Mouse (Mus musculus): ENCODE measurements around the gene Cpe. TPM values are rescaled to one million over a fixed set of nuclear protein-coding genes. Genes with fewer than 3 reads are reported as not detected.

Cpe gene
- polyA plus RNA-seq, 1 experiment from 2014 or later: 49.1 TPM

- Histone ChIP-seq H3K4me3 (ENCODE audit: low read length) (no peak overlapping the region), H3K36me3 (ENCODE audit: control insufficient read depth, insufficient read depth, low read length) (no peaks in the 10 kb centered on the region), H3K4me2 (ENCODE audit: low read depth, low read length) (no peak overlapping the region), H3K27ac (ENCODE audit: low read length) (no peak overlapping the region), H3K4me1 (replicated peaks; ENCODE audit: control insufficient read depth, insufficient read depth, low read length) (no peaks in the 10 kb centered on the region), H3K27me3 (ENCODE audit: control insufficient read depth, insufficient read depth, low read depth, low read length) (no peaks in the 10 kb centered on the region), H3K9me3 (ENCODE audit: control insufficient read depth, low read length) (no peaks in the 10 kb centered on the region), H3K9ac (ENCODE audit: low read length) (no peak overlapping the region)
- no peak for ATAC-seq (ENCODE audit: low read depth)
- WGBS: 93% methylated on average over 5 of the region's 5 CpGs
Observed at GRCm38 (mm10) chr8:64646421-64646820, 46.4 kb downstream of the Cpe start.

GRCm38 (mm10) chr8:64644108-64645005 lies 48.5 kb downstream of the Cpe start:
- no peak for ATAC-seq (ENCODE audit: low read depth)
- H3K36me3 ChIP-seq (ENCODE audit: control insufficient read depth, insufficient read depth, low read length): no peaks in the 10 kb centered on the region
- H3K27ac ChIP-seq (ENCODE audit: low read length): no peak overlapping the region
- H3K9ac ChIP-seq (ENCODE audit: low read length): no peak overlapping the region
- no peaks in the 10 kb centered on the region for H3K27me3 ChIP-seq (ENCODE audit: control insufficient read depth, insufficient read depth, low read depth, low read length)
- 82% methylated on average over 12 of the region's 12 CpGs for WGBS
- H3K9me3 ChIP-seq (ENCODE audit: control insufficient read depth, low read length): no peaks in the 10 kb centered on the region
- no peak overlapping the region for H3K4me2 ChIP-seq (ENCODE audit: low read depth, low read length)
- no peak overlapping the region for H3K4me3 ChIP-seq (ENCODE audit: low read length)
- no peaks in the 10 kb centered on the region for H3K4me1 ChIP-seq (replicated peaks; ENCODE audit: control insufficient read depth, insufficient read depth, low read length)

- Histone ChIP-seq H3K9me3 (ENCODE audit: control insufficient read depth, low read length) (no peaks in the 10 kb centered on the region), H3K36me3 (ENCODE audit: control insufficient read depth, insufficient read depth, low read length) (no peaks in the 10 kb centered on the region), H3K4me1 (replicated peaks; ENCODE audit: control insufficient read depth, insufficient read depth, low read length) (no peaks in the 10 kb centered on the region), H3K4me3 (ENCODE audit: low read length) (no peak overlapping the region), H3K27ac (ENCODE audit: low read length) (no peak overlapping the region), H3K27me3 (ENCODE audit: control insufficient read depth, insufficient read depth, low read depth, low read length) (no peaks in the 10 kb centered on the region), H3K4me2 (ENCODE audit: low read depth, low read length) (no peak overlapping the region), H3K9ac (ENCODE audit: low read length) (no peak overlapping the region)
- no peak for ATAC-seq (ENCODE audit: low read depth)
- WGBS: 68% methylated on average over 4 of the region's 4 CpGs
Observed at GRCm38 (mm10) chr8:64643382-64643781, 49.5 kb downstream of the Cpe start.

DNA sequence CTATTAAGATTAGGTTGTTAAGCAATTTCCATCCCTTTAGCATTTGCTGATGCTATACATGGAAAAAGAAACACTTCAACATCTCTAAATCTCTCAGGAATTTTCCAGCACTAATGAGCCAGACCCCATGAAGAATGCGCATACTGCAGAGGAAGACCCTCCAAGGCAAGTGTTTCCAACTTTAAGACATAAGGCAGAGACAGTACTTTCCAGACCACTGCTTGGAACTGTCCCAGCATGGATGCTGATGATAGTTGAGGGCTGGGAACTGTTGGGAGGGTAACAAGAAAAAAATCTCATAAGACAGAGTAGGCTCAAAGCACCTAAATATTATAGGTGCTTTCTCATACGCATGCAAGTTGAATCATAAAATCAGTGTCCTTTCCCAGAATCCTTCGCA lies 50.1 kb downstream of the Cpe start:
- no peak overlapping the region for H3K4me2 ChIP-seq (ENCODE audit: low read depth, low read length)
- H3K27me3 ChIP-seq (ENCODE audit: control insufficient read depth, insufficient read depth, low read depth, low read length): no peaks in the 10 kb centered on the region
- H3K9me3 ChIP-seq (ENCODE audit: control insufficient read depth, low read length): no peaks in the 10 kb centered on the region
- no peak for ATAC-seq (ENCODE audit: low read depth)
- no peaks in the 10 kb centered on the region for H3K4me1 ChIP-seq (replicated peaks; ENCODE audit: control insufficient read depth, insufficient read depth, low read length)
- H3K4me3 ChIP-seq (ENCODE audit: low read length): no peak overlapping the region
- 91% methylated on average over 3 of the region's 3 CpGs for WGBS
- H3K27ac ChIP-seq (ENCODE audit: low read length): no peak overlapping the region
- H3K9ac ChIP-seq (ENCODE audit: low read length): no peak overlapping the region
- H3K36me3 ChIP-seq (ENCODE audit: control insufficient read depth, insufficient read depth, low read length): no peaks in the 10 kb centered on the region

DNA sequence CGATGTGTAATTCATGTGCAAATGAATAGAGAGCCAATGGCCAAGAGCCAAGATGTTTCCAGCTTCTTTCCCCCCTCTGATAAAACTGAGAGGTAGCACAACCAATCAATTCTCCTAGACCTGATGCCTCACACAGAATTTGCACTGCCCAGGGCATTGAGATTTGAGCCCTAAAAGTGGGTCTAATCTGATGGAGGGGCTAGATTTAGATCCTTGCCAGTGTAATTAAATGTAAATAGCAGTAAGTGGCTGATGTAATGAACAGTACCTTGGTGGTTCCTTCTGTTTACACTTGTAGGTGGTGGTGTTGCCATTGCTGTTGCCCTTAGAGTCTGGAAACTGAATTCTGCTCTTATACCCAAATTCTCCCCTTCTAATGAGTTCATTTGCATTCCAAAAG lies 52.3 kb downstream of the Cpe start:
- Histone ChIP-seq H3K4me2 (ENCODE audit: low read depth, low read length) (no peak overlapping the region), H3K27me3 (ENCODE audit: control insufficient read depth, insufficient read depth, low read depth, low read length) (no peaks in the 10 kb centered on the region), H3K4me3 (ENCODE audit: low read length) (no peak overlapping the region), H3K9me3 (ENCODE audit: control insufficient read depth, low read length) (no peaks in the 10 kb centered on the region), H3K4me1 (replicated peaks; ENCODE audit: control insufficient read depth, insufficient read depth, low read length) (no peaks in the 10 kb centered on the region), H3K9ac (ENCODE audit: low read length) (no peak overlapping the region), H3K36me3 (ENCODE audit: control insufficient read depth, insufficient read depth, low read length) (no peaks in the 10 kb centered on the region), H3K27ac (ENCODE audit: low read length) (no peak overlapping the region)
- ATAC-seq (ENCODE audit: low read depth): no peak
- 72% methylated on average over 1 of the region's 1 CpGs for WGBS

DNA sequence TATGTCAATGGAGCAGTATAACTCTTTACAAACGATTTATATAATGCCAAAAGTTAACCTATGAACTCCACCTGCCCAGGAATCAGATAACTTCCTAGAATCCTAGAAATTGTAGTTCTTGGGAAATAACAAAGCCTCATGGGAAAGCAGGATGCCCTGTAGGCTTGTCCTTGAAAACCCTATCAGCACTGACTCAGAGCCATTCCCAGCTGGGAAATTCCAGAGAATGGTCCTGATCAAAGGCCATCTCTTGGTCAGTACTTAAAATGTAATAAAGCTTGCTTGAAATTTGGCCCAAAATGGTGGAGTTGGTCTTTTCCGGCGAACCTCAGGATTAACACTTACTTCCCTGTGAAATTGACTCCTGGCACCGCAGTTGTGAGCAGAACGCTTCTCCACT lies 53.2 kb downstream of the Cpe start:
- H3K27me3 ChIP-seq (ENCODE audit: control insufficient read depth, insufficient read depth, low read depth, low read length): no peaks in the 10 kb centered on the region
- no peak for ATAC-seq (ENCODE audit: low read depth)
- no peaks in the 10 kb centered on the region for H3K4me1 ChIP-seq (replicated peaks; ENCODE audit: control insufficient read depth, insufficient read depth, low read length)
- 88% methylated on average over 5 of the region's 5 CpGs for WGBS
- H3K9ac ChIP-seq (ENCODE audit: low read length): no peak overlapping the region
- no peak overlapping the region for H3K4me2 ChIP-seq (ENCODE audit: low read depth, low read length)
- no peaks in the 10 kb centered on the region for H3K9me3 ChIP-seq (ENCODE audit: control insufficient read depth, low read length)
- no peaks in the 10 kb centered on the region for H3K36me3 ChIP-seq (ENCODE audit: control insufficient read depth, insufficient read depth, low read length)
- H3K4me3 ChIP-seq (ENCODE audit: low read length): no peak overlapping the region
- no peak overlapping the region for H3K27ac ChIP-seq (ENCODE audit: low read length)

DNA sequence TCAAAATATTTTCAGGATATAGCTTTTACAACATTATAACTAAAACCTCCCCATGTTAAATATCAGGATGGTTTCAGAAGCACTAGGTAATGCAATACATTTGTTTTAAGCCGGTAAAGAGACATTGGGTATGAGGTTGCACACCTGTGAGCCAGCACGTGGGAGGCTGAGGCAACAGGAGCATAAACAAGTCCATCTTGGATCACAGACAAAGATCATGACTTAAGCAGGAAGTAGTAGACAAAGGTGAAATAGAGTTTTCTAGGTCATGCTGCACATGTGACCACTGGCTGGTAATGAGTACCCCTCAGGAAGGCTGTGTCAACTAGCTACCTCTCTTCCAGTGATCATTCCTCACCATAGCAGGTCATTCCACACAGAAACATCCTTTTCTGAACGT lies 58.0 kb downstream of the Cpe start:
- Histone ChIP-seq H3K4me1 (replicated peaks; ENCODE audit: control insufficient read depth, insufficient read depth, low read length) (no peaks in the 10 kb centered on the region), H3K9ac (ENCODE audit: low read length) (no peak overlapping the region), H3K36me3 (ENCODE audit: control insufficient read depth, insufficient read depth, low read length) (no peaks in the 10 kb centered on the region), H3K4me3 (ENCODE audit: low read length) (no peak overlapping the region), H3K4me2 (ENCODE audit: low read depth, low read length) (no peak overlapping the region), H3K27ac (ENCODE audit: low read length) (no peak overlapping the region), H3K27me3 (ENCODE audit: control insufficient read depth, insufficient read depth, low read depth, low read length) (no peaks in the 10 kb centered on the region), H3K9me3 (ENCODE audit: control insufficient read depth, low read length) (no peaks in the 10 kb centered on the region)
- ATAC-seq (ENCODE audit: low read depth): no peak
- 63% methylated on average over 3 of the region's 3 CpGs for WGBS

- Histone ChIP-seq H3K9me3 (ENCODE audit: control insufficient read depth, low read length) (no peaks in the 10 kb centered on the region), H3K4me2 (ENCODE audit: low read depth, low read length) (no peak overlapping the region), H3K27ac (ENCODE audit: low read length) (no peak overlapping the region), H3K9ac (ENCODE audit: low read length) (no peak overlapping the region), H3K4me3 (ENCODE audit: low read length) (no peak overlapping the region), H3K36me3 (ENCODE audit: control insufficient read depth, insufficient read depth, low read length) (no peaks in the 10 kb centered on the region), H3K27me3 (ENCODE audit: control insufficient read depth, insufficient read depth, low read depth, low read length) (no peaks in the 10 kb centered on the region), H3K4me1 (replicated peaks; ENCODE audit: control insufficient read depth, insufficient read depth, low read length) (no peaks in the 10 kb centered on the region)
- no peak for ATAC-seq (ENCODE audit: low read depth)
- 69% methylated on average over 8 of the region's 8 CpGs for WGBS
Observed at GRCm38 (mm10) chr8:64634131-64634865, 58.6 kb downstream of the Cpe start.

GRCm38 (mm10) chr8:64632169-64632568 lies 60.7 kb downstream of the Cpe start:
- Histone ChIP-seq H3K27me3 (ENCODE audit: control insufficient read depth, insufficient read depth, low read depth, low read length) (no peaks in the 10 kb centered on the region), H3K9me3 (ENCODE audit: control insufficient read depth, low read length) (no peaks in the 10 kb centered on the region), H3K36me3 (ENCODE audit: control insufficient read depth, insufficient read depth, low read length) (no peaks in the 10 kb centered on the region), H3K4me1 (replicated peaks; ENCODE audit: control insufficient read depth, insufficient read depth, low read length) (no peaks in the 10 kb centered on the region), H3K4me3 (ENCODE audit: low read length) (no peak overlapping the region), H3K27ac (ENCODE audit: low read length) (no peak overlapping the region), H3K4me2 (ENCODE audit: low read depth, low read length) (no peak overlapping the region), H3K9ac (ENCODE audit: low read length) (no peak overlapping the region)
- ATAC-seq (ENCODE audit: low read depth): no peak
- 84% methylated on average over 4 of the region's 4 CpGs for WGBS
